Mouse (Mus musculus) layer of hippocampus, adult 8-10 months (tissue): ENCODE data around the gene Arl6ip1. TPM values are rescaled to one million over a fixed set of nuclear protein-coding genes. Genes with fewer than 3 reads are reported as not detected.
"Not testable (repeated sequence)": the region's sequence is repeated elsewhere in the genome, so short reads cannot be mapped to it uniquely, and the experiment has no call there.

Experiments used
- DNase-seq, 2 experiments: peaks; one replicate each; pipeline ENCODE4 v3.0.0; 2022; ENCODE audit warnings: low spot score in 2 of 2
- total RNA-seq, 4 experiments: library from RNA; stranded (reverse); gene quantifications; 2 replicates each; pipeline ENCODE4 v1.2.4; 2022

Arl6ip1 gene
- total RNA-seq, result 100 to 1,000 TPM; 272 to 300 (median 282) TPM

- peak; percentile 97 to 98 for DNase-seq
These were observed at the start of gene Arl6ip1 for GRCm38 (mm10) chr7:118129430-118130041. Gene Arl6ip1, minus strand, starts transcription at chr7:118129662.

DNA sequence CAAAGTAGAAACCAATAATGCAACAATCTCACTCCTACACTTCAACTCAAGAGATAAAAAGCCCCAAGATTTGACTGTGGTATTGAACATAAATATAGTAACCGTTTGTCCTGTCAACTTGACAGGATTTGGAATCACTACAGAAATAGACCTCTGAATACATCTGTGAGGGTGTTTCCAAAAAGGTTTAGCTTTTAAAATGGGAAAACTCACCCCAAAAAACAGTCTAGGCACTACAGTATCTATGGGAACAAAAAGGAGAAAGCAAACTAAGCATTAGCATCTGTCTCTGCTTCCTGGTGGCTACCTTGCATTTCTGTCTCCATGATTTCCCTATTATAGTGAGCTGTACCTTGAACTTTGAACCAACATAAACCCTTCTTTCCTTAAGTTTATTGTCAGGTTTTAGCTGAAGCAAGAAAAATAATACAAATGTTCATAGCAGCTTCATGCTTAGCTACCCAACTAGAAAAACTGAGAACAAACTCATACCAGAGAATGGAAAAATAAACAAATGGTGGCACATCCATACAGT lies 46.4 kb upstream of the Arl6ip1 start:
- no peak for DNase-seq

GRCm38 (mm10) chr7:118170125-118170524 lies 40.7 kb upstream of the Arl6ip1 start:
- DNase-seq, result not testable (repeated sequence)

- DNase-seq, result no peak
These were observed 33.5 kb upstream of the Arl6ip1 start for GRCm38 (mm10) chr7:118163006-118163405.

DNA sequence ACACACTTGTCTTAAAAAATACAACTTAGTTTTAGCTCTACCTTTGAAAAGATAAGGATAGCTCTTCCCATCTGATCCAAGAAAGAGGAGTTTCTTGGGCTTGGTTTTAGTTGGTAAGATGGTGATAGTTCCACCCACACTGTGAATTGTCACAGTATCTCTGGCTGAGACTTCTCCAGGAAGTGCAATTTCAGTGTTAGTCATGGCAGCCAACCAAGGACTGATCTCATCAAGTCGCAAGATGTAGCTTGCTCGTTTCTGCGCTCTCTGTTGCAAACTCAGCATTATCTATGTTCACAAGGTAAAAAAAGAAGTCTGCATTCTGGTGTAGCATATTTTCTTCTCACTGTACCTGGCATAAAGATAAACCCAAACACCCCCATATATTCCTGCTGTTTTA lies 30.7 kb upstream of the Arl6ip1 start:
- peak; percentile 14 to 30 for DNase-seq

- DNase-seq, result no peak
These were observed 27.0 kb upstream of the Arl6ip1 start for GRCm38 (mm10) chr7:118156461-118156860.

DNA sequence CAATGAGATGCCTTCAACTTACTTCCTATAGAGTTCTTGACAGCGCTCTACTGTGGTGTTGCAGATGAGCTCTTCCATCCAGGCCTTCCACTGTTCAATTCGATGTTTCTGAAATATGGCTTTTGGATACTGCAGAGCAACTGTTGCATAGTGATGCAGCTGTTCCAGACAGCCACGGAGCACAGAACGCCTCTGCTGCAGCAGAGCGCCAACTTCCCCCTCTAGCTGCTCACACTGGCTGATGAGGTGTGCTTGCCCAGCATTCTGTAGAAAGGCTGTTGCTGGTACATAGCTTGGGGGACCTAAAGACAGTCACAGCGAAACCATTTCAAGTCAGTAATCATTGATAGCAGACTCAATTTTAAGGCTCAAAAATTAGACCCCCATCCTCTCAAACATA lies 24.7 kb upstream of the Arl6ip1 start:
- no peak for DNase-seq

GRCm38 (mm10) chr7:118143602-118144001 lies 14.1 kb upstream of the Arl6ip1 start:
- DNase-seq, result no peak

DNA sequence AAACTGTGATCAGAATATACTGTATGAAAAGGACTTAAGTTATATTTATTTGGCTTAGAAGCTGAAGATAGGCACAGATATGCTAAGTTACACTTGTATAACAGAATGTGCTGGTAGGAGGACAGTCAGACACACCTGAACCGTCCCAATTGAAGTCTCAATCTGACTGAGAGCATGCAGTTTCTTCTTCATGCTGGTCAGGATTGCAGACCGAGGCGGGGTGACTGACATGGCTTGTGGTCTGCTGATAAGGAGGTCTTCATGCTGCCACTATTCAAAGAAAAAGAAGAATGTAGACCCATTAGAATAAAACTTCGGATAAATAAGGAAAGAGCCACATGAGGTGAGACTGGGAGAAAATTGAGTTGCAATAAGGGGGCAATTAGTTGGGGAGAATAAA lies 13.7 kb upstream of the Arl6ip1 start:
- no peak for DNase-seq

GRCm38 (mm10) chr7:118141271-118141670 lies 11.8 kb upstream of the Arl6ip1 start:
- DNase-seq, result no peak

DNA sequence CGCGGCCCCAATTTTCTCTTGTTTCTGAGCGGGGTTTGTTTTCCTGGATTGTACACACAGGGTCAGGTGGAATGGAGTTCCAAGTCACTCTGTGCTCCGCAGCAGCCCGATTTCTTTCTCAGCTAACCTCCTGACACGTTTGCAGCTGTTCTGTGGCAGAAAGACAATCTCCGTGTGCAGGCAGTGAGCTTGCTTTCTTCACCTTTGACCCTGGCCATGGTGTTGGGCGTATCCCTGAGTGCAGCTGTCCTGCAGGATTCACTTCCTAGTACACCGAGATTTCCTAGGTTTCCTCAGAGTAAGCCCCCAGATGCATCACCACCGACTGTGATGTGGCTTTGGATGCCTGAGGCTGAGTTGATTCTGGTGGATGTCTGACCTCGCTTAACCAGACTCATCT lies 5.7 kb upstream of the Arl6ip1 start:
- no peak for DNase-seq

DNA sequence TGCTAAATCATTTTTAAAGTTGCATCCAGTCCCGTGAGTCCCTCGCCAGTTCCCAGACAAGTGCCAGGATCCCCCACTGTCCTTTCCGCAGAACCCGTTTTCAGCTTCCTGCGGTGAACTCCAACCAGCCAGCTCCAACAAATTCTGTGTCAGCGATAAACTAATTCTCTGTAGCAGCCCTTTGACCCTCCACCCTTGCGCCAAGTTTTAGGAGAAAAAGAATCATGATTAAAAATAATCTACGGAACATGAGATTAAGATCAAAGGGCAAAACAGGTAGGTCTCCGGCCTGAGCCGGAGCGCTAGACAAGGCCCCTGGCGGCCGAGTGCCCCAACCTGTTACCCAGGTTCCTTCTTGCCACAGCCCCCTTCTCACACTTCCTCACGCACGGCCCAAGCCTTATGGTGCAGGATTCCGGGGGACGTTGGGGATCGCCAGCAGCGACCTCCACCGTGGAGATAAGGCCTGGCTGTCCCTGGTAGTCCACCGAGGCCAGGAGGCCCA lies 485 bp downstream of the Arl6ip1 start:
- peak in 1 of 2 experiments; percentile 29 for DNase-seq

- DNase-seq, result no peak
These were observed 3.1 kb downstream of the Arl6ip1 start for GRCm38 (mm10) chr7:118126219-118126875.

DNA sequence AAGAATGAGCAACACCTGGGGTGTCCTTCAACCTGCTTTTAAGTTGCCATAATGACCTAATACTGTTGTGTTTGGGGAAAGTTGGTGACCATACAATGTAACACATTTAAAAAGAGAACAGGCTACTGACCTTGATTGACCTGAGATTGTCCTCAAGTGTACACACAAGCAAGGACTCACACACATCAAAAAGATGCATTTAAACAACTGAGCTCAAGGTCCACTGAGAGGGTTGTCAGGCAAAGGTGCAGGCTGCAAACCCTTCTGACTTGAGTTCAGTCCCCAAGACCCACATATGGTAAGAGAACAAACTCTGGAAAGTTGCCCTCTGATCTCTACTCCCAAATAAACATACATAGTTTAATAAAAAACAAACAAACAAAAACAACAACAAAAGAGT lies 3.7 kb downstream of the Arl6ip1 start:
- no peak for DNase-seq

DNA sequence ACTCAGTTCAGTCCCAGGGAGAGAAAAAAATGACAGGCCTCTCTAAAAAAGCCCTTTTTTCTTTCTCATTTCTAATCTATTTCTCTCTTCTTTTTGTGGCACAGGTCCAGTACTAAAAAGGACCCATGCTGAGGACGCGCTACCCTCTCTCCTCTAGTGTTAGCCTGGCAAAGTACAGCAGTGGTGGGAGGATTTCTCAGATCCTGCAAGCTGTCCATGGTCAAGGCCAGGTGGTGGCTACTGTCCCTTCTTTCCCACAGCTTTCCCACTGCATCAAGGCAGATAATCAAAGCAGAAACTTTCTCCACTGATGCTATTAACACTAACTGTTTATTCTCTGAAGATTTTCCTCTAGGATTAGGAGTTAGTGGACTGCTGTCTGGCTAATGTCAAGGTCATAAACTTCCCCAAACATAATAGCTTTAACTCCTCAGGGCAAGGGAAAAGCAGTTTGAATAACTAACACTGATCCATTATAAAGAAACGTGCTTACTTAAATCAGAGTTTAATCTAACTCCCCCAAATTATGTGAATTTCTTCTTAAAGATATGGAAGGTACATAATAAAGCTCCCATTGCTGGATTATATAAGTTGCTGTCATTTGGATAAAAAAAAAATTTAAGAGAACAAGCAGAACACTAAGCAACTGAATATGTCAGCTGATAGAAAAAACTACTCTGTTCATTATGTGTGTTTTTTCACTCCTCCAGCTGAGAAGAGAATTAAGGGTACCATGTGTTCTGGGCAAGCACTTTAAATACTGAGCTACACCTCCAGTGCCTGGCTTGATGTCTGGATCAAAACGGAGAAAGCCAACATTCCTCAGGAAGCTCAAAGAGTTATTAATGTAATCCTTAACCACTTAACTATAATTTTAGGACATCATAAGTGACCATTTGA lies 5.7 kb downstream of the Arl6ip1 start:
- DNase-seq, result no peak

DNA sequence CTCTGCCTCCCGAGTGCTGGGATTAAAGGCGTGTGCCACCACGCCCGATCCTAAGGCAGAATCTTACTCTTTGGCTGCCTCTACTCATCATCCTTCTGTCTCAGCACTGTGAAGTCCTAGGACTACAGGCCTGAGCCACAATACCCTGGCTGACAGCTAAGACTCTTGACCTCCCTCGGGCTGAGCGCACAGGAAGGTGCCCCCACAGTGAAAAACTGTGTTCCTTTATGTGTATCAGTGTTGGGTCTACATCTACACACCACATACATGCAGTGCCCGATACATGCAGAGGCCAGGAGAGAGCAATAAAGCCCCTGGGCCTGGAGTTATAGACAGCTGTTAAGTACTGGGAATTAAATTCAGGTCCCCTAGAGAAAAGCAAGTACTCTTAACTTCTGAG lies 7.2 kb downstream of the Arl6ip1 start:
- DNase-seq, result no peak

GRCm38 (mm10) chr7:118120654-118121053 lies 8.8 kb downstream of the Arl6ip1 start:
- no peak for DNase-seq

- DNase-seq, result no peak
These were observed 9.5 kb downstream of the Arl6ip1 start for GRCm38 (mm10) chr7:118119946-118120345.

DNA sequence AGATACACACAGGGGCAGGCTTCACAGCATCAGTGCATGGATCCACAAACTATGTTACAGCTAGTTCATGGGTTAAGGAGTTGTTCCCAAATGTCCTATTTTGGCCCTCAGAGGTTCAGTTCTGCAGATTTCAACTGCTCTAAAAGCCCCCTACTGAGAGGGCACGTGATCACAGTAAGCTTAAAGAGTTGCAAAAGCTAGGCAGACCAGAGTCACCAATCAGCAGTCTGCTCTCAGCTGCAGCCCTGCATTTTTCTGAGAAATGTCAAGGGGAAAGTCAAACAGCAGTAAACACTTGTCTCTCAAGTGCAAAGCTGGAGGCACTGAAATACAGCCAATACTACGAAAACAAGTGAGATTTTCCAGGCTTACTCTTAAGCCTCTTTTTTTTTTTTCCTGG lies 10.3 kb downstream of the Arl6ip1 start:
- no peak for DNase-seq

GRCm38 (mm10) chr7:118118426-118118825 lies 11.0 kb downstream of the Arl6ip1 start:
- DNase-seq, result no peak

DNA sequence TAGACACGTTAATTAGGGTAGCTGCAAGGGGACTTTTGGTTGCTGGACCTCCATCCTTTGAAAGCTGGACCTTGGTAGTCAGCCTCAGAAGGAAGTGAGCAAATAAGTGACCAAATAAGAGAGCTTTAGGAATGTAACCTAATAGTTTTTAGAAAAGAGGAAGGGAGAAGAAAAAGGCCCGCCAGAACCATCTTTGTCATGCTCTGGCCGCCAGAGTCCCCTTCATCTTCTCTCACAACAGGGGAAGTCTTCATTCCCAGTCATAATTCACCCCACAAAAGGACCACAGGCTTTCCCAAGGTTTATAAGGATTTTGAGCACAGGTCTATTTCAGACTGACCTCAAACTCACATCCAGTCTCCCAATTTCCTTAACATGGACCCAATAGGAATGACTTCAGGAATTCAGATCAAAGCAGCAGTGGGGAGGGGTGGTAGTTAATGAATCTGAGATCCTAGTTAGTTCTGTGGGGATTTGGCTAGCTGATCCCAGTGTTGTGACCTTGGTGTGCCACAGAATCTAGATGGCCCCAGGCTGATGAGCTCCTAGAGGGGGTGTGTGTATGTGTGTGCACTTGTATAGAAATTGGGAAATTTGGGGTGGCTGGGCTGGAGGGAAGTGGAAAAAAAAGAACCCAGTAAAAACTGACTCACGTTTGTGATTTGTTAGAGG lies 11.8 kb downstream of the Arl6ip1 start:
- DNase-seq, result no peak
